Mouse (Mus musculus) liver, embryonic 12.5 days (tissue): ENCODE results near the gene Hmox1. TPM values are rescaled to one million over a fixed set of nuclear protein-coding genes. Genes with fewer than 3 reads are reported as not detected.
A peak's percentile ranks its signal among the peaks of the same experiment; 100 is the strongest.

ENCODE experiments used
- ATAC-seq: fragments of 200-750 bp; cut with Nextera tagmentation; 2 replicates; pipeline ENCODE4 v1.8.0; 2017; ENCODE audit warnings: moderate number of reproducible peaks, mild to moderate bottlenecking, moderate library complexity
- H3K27ac ChIP-seq: fragments of 300-500 bp; sonication (generic); 2 replicates; pipeline ENCODE4 v1.5.1; 2016; ENCODE audit warnings: mild to moderate bottlenecking
- H3K27me3 ChIP-seq: fragments of 300-500 bp; sonication (generic); replicated peaks from 2 replicates; pipeline ENCODE4 v1.6.1; 2016; ENCODE audit warnings: mild to moderate bottlenecking, moderate library complexity
- H3K36me3 ChIP-seq: fragments of 300-500 bp; sonication (generic); 2 replicates; pipeline ENCODE4 v1.6.1; 2016; ENCODE audit warnings: mild to moderate bottlenecking, moderate library complexity
- H3K4me1 ChIP-seq: fragments of 300-500 bp; sonication (generic); 2 replicates; pipeline ENCODE4 v1.6.1; 2016
- H3K4me2 ChIP-seq: fragments of 300-500 bp; sonication (generic); 2 replicates; pipeline ENCODE4 v1.6.1; 2016; ENCODE audit warnings: mild to moderate bottlenecking, moderate library complexity
- H3K4me3 ChIP-seq: fragments of 300-500 bp; sonication (generic); 2 replicates; pipeline ENCODE4 v1.5.1; 2016; ENCODE audit warnings: mild to moderate bottlenecking, moderate library complexity
- H3K9ac ChIP-seq: fragments of 300-500 bp; sonication (generic); 2 replicates; pipeline ENCODE4 v1.6.1; 2016; ENCODE audit warnings: mild to moderate bottlenecking, moderate library complexity
- H3K9me3 ChIP-seq: fragments of 300-500 bp; sonication (generic); replicated peaks from 2 replicates; pipeline ENCODE4 v1.6.1; 2016; ENCODE audit warnings: mild to moderate bottlenecking, moderate library complexity
- WGBS: fragments of 180-500 bp; shearing (Covaris S2); methylation state at CpG from one replicate; pipeline ENCODE4 v1.1.7; 2016; ENCODE audit not compliant: insufficient replicate concordance; 5-methylcytosine and 5-hydroxymethylcytosine counted together
- polyA plus RNA-seq: library from polyadenylated mRNA; unstranded; fragments of >200 nt; fragmentation: Nextera tagmentation; extraction: Ambion mirVana; gene quantifications from 2 replicates; pipeline ENCODE4 v1.2.1, GENCODE M21; 2016

Gene Hmox1
- polyA plus RNA-seq, 1 experiment from 2014 or later: 86.0 TPM

- no peak overlapping the region for H3K27ac ChIP-seq
- H3K4me2 ChIP-seq: no peak overlapping the region
- no peaks in the 10 kb centered on the region for H3K27me3 ChIP-seq
- WGBS: 18% methylated on average over 2 of the region's 2 CpGs
- H3K4me1 ChIP-seq: peaks cover 25% of the 10 kb centered on the region
- H3K9me3 ChIP-seq: no peaks in the 10 kb centered on the region
- H3K9ac ChIP-seq: no peak overlapping the region
- peaks cover 24% of the 10 kb centered on the region for H3K36me3 ChIP-seq
- peak; percentile 20; the same call in 1 of the 2 replicates for ATAC-seq
- no peak overlapping the region for H3K4me3 ChIP-seq
Measured at GRCm38 (mm10) chr8:75134603-75135391, 41.4 kb downstream of the Hmox1 start.

- Histone ChIP-seq H3K4me2 (0 out of 2 replicates have a peak overlapping the region, but pooled peaks have one; percentile 8), H3K9ac (no peak overlapping the region), H3K4me1 (peaks cover 25% of the 10 kb centered on the region), H3K36me3 (peaks cover 14% of the 10 kb centered on the region), H3K9me3 (no peaks in the 10 kb centered on the region), H3K27ac (no peak overlapping the region), H3K27me3 (no peaks in the 10 kb centered on the region), H3K4me3 (no peak overlapping the region)
- 5% methylated on average over 1 of the region's 1 CpGs for WGBS
- ATAC-seq: no peak
Measured at GRCm38 (mm10) chr8:75135756-75136155, 42.3 kb downstream of the Hmox1 start.

GRCm38 (mm10) chr8:75136256-75136655, 42.8 kb downstream of the Hmox1 start:
- Histone ChIP-seq H3K27me3 (no peaks in the 10 kb centered on the region), H3K36me3 (peaks cover 9% of the 10 kb centered on the region), H3K4me3 (no peak overlapping the region), H3K4me2 (no peak overlapping the region), H3K9ac (no peak overlapping the region), H3K27ac (no peak overlapping the region), H3K4me1 (peaks cover 25% of the 10 kb centered on the region), H3K9me3 (no peaks in the 10 kb centered on the region)
- 31% methylated on average over 2 of the region's 2 CpGs for WGBS
- ATAC-seq: peak; percentile 66; the same call in 1 of the 2 replicates

GRCm38 (mm10) chr8:75137536-75137935, 44.1 kb downstream of the Hmox1 start:
- H3K4me3 ChIP-seq: no peak overlapping the region
- H3K27me3 ChIP-seq: no peaks in the 10 kb centered on the region
- H3K27ac ChIP-seq: no peak overlapping the region
- 72% methylated on average over 3 of the region's 3 CpGs for WGBS
- no peak overlapping the region for H3K4me2 ChIP-seq
- ATAC-seq: no peak
- H3K36me3 ChIP-seq: no peaks in the 10 kb centered on the region
- H3K9me3 ChIP-seq: no peaks in the 10 kb centered on the region
- H3K9ac ChIP-seq: no peak overlapping the region
- H3K4me1 ChIP-seq: peaks cover 25% of the 10 kb centered on the region

Other genes with a start within 250 kb of the Hmox1 start
- gene Isx, start 220.4 kb upstream of the Hmox1 start, polyA plus RNA-seq: 0.11 TPM in 1 of 2 replicates, not detected in the other
- gene Hmgxb4, start 100.3 kb upstream of the Hmox1 start, polyA plus RNA-seq: 17.6 and 18.3 TPM in 2 replicates
- 14.6 and 16.1 TPM in 2 replicates for gene Tom1, start 59.9 kb upstream of the Hmox1 start, polyA plus RNA-seq
- gene Mcm5, start 15.9 kb downstream of the Hmox1 start, polyA plus RNA-seq: 242 and 258 TPM in 2 replicates
- gene Rasd2, start 120.3 kb downstream of the Hmox1 start, polyA plus RNA-seq: 0.07 and 0.10 TPM in 2 replicates